Mouse (Mus musculus): ENCODE results near the gene Kif21a. TPM values are rescaled to one million over a fixed set of nuclear protein-coding genes. Genes with fewer than 3 reads are reported as not detected.
A peak's percentile ranks its signal among the peaks of the same experiment; 100 is the strongest.

The Kif21a gene
- polyA plus RNA-seq, 1 experiment: 8.4 TPM

- WGBS: 53% methylated on average over 5 of the region's 5 CpGs
- no peaks in the 10 kb centered on the region for H3K4me1 ChIP-seq (ENCODE audit: control insufficient read depth, insufficient read depth, low read length)
- TF ChIP-seq POLR2A (IDR thresholded peaks at IDR 0.05; ENCODE audit: borderline replicate concordance, extremely low read depth, low read depth, low read length) (no peak), CTCF (IDR thresholded peaks at IDR 0.05; ENCODE audit: insufficient read depth, low read length) (no peak)
- H3K4me3 ChIP-seq (replicated peaks; ENCODE audit: extremely low read depth, low read depth, low read length): no peak overlapping the region
- DNase-seq: no peak
Measured at GRCm38 (mm10) chr15:91056176-91056865, 6.6 kb upstream of the Kif21a start.

- TF ChIP-seq POLR2A (IDR thresholded peaks at IDR 0.05; ENCODE audit: borderline replicate concordance, extremely low read depth, low read depth, low read length): no peak
- TF ChIP-seq CTCF (IDR thresholded peaks at IDR 0.05; ENCODE audit: insufficient read depth, low read length): no peak
- H3K4me1 ChIP-seq (ENCODE audit: control insufficient read depth, insufficient read depth, low read length): peaks cover 3% of the 10 kb centered on the region; the same call in 1 of the 2 replicates
- peak overlapping the region; percentile 82 for H3K4me3 ChIP-seq (replicated peaks; ENCODE audit: extremely low read depth, low read depth, low read length)
- 2% methylated on average over 47 of the region's 47 CpGs for WGBS
- DNase-seq: peak; percentile 29
Measured at GRCm38 (mm10) chr15:91048951-91049495, 725 bp downstream of the Kif21a start.

- 92% methylated on average over 11 of the region's 11 CpGs for WGBS
- no peak for DNase-seq
- Histone ChIP-seq H3K4me3 (replicated peaks; ENCODE audit: extremely low read depth, low read depth, low read length) (no peak overlapping the region), H3K4me1 (ENCODE audit: control insufficient read depth, insufficient read depth, low read length) (peaks cover 3% of the 10 kb centered on the region; the same call in 1 of the 2 replicates)
- TF ChIP-seq POLR2A (IDR thresholded peaks at IDR 0.05; ENCODE audit: borderline replicate concordance, extremely low read depth, low read depth, low read length): no peak
- no peak for TF ChIP-seq CTCF (IDR thresholded peaks at IDR 0.05; ENCODE audit: insufficient read depth, low read length)
Measured at GRCm38 (mm10) chr15:91047627-91048026, 2.1 kb downstream of the Kif21a start.

GRCm38 (mm10) chr15:91046506-91046905, 3.2 kb downstream of the Kif21a start:
- H3K4me3 ChIP-seq (replicated peaks; ENCODE audit: extremely low read depth, low read depth, low read length): no peak overlapping the region
- H3K4me1 ChIP-seq (ENCODE audit: control insufficient read depth, insufficient read depth, low read length): peaks cover 3% of the 10 kb centered on the region; the same call in 1 of the 2 replicates
- TF ChIP-seq POLR2A (IDR thresholded peaks at IDR 0.05; ENCODE audit: borderline replicate concordance, extremely low read depth, low read depth, low read length) (no peak), CTCF (IDR thresholded peaks at IDR 0.05; ENCODE audit: insufficient read depth, low read length) (no peak)
- peak; percentile 31 for DNase-seq
- WGBS: 43% methylated on average over 8 of the region's 8 CpGs

GRCm38 (mm10) chr15:91043263-91043662, 6.5 kb downstream of the Kif21a start:
- DNase-seq: no peak
- Histone ChIP-seq H3K4me3 (replicated peaks; ENCODE audit: extremely low read depth, low read depth, low read length) (no peak overlapping the region), H3K4me1 (ENCODE audit: control insufficient read depth, insufficient read depth, low read length) (no peaks in the 10 kb centered on the region)
- WGBS: 75% methylated on average over 4 of the region's 4 CpGs
- no peak for TF ChIP-seq CTCF (IDR thresholded peaks at IDR 0.05; ENCODE audit: insufficient read depth, low read length)
- TF ChIP-seq POLR2A (IDR thresholded peaks at IDR 0.05; ENCODE audit: borderline replicate concordance, extremely low read depth, low read depth, low read length): no peak

- WGBS: 75% methylated on average over 5 of the region's 5 CpGs
- TF ChIP-seq CTCF (IDR thresholded peaks at IDR 0.05; ENCODE audit: insufficient read depth, low read length) (no peak), POLR2A (IDR thresholded peaks at IDR 0.05; ENCODE audit: borderline replicate concordance, extremely low read depth, low read depth, low read length) (no peak)
- H3K4me1 ChIP-seq (ENCODE audit: control insufficient read depth, insufficient read depth, low read length): no peaks in the 10 kb centered on the region
- no peak for DNase-seq
- no peak overlapping the region for H3K4me3 ChIP-seq (replicated peaks; ENCODE audit: extremely low read depth, low read depth, low read length)
Measured at GRCm38 (mm10) chr15:91038860-91039259, 10.9 kb downstream of the Kif21a start.

GRCm38 (mm10) chr15:91034090-91034489, 15.7 kb downstream of the Kif21a start:
- WGBS: 84% methylated on average over 4 of the region's 4 CpGs
- Histone ChIP-seq H3K4me3 (replicated peaks; ENCODE audit: extremely low read depth, low read depth, low read length) (no peak overlapping the region), H3K4me1 (ENCODE audit: control insufficient read depth, insufficient read depth, low read length) (no peaks in the 10 kb centered on the region)
- TF ChIP-seq CTCF (IDR thresholded peaks at IDR 0.05; ENCODE audit: insufficient read depth, low read length): no peak
- no peak for TF ChIP-seq POLR2A (IDR thresholded peaks at IDR 0.05; ENCODE audit: borderline replicate concordance, extremely low read depth, low read depth, low read length)
- no peak for DNase-seq

GRCm38 (mm10) chr15:91033529-91033928, 16.2 kb downstream of the Kif21a start:
- H3K4me1 ChIP-seq (ENCODE audit: control insufficient read depth, insufficient read depth, low read length): no peaks in the 10 kb centered on the region
- TF ChIP-seq POLR2A (IDR thresholded peaks at IDR 0.05; ENCODE audit: borderline replicate concordance, extremely low read depth, low read depth, low read length) (no peak), CTCF (IDR thresholded peaks at IDR 0.05; ENCODE audit: insufficient read depth, low read length) (no peak)
- no peak overlapping the region for H3K4me3 ChIP-seq (replicated peaks; ENCODE audit: extremely low read depth, low read depth, low read length)
- no peak for DNase-seq
- 70% methylated on average over 6 of the region's 6 CpGs for whole genome bisulfite sequencing

GRCm38 (mm10) chr15:91028962-91029361, 20.8 kb downstream of the Kif21a start:
- DNase-seq: no peak
- H3K4me3 ChIP-seq (replicated peaks; ENCODE audit: extremely low read depth, low read depth, low read length): no peak overlapping the region
- no peaks in the 10 kb centered on the region for H3K4me1 ChIP-seq (ENCODE audit: control insufficient read depth, insufficient read depth, low read length)
- TF ChIP-seq POLR2A (IDR thresholded peaks at IDR 0.05; ENCODE audit: borderline replicate concordance, extremely low read depth, low read depth, low read length) (no peak), CTCF (IDR thresholded peaks at IDR 0.05; ENCODE audit: insufficient read depth, low read length) (no peak)
- 55% methylated on average over 10 of the region's 10 CpGs for WGBS

GRCm38 (mm10) chr15:91028494-91028893, 21.3 kb downstream of the Kif21a start:
- whole genome bisulfite sequencing: 46% methylated on average over 10 of the region's 10 CpGs
- TF ChIP-seq CTCF (IDR thresholded peaks at IDR 0.05; ENCODE audit: insufficient read depth, low read length) (no peak), POLR2A (IDR thresholded peaks at IDR 0.05; ENCODE audit: borderline replicate concordance, extremely low read depth, low read depth, low read length) (no peak)
- DNase-seq: no peak
- Histone ChIP-seq H3K4me1 (ENCODE audit: control insufficient read depth, insufficient read depth, low read length) (no peaks in the 10 kb centered on the region), H3K4me3 (replicated peaks; ENCODE audit: extremely low read depth, low read depth, low read length) (no peak overlapping the region)
